Mouse (Mus musculus): ENCODE results near the gene Atg5. TPM values are rescaled to one million over a fixed set of nuclear protein-coding genes. Genes with fewer than 3 reads are reported as not detected.
A peak's percentile ranks its signal among the peaks of the same experiment; 100 is the strongest.
"Not testable (repeated sequence)": the region's sequence is repeated elsewhere in the genome, so short reads cannot be mapped to it uniquely, and the experiment has no call there.

Atg5 gene
- 12.7 TPM for polyA plus RNA-seq (2012; fragmentation: generic; extraction: Trizol)

DNA sequence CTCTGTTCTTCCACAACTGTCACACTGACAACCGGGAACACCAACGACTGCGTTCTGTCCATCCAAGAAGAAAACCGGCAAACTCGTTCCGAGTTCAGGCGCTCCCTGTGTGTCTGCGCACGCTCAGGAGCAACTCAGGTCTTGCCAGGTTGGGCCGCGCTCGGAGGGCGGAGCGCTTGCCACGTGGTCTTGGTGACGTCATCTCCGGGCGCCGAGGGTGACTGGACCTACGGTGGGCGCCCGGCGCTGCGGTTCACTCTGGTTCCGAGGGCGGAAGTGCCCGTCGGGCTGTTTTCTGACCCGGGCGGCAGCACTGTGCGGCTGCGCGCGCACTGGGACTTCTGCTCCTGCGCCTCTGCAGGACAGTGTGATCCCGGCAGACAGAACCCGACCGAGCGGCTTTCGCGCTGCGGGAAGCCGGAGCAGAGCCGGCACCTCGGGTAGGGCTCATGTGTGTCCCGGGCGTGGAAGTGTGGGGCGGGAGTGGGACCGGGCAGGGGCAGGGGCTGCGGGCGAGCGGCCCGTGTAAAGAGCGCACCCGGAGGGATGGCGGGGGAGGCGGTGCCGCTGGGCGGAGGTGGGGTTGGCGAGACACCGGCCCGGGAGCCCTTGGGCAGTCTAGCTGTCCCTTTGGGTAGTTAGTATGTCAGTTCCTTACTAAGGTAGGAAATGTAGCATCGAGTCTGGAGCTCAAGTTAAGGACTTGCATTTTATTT lies at the start of gene Atg5:
Gene Atg5 (plus strand): TSS at position 214 of the 716 bp plus-strand sequence.
- no peaks in the 10 kb centered on the region for H3K36me3 ChIP-seq (ENCODE audit: control insufficient read depth, insufficient read depth)
- H3K27me3 ChIP-seq (ENCODE audit: control insufficient read depth, insufficient read depth, insufficient read length): no peaks in the 10 kb centered on the region
- peak within 1 kb of the TSS; percentile 53 for H3K4me3 ChIP-seq

GRCm38 (mm10) chr10:44219073-44219472 lies 49.1 kb upstream of the Atg5 start:
- not testable (repeated sequence) for H3K27me3 ChIP-seq (ENCODE audit: control insufficient read depth, insufficient read depth, insufficient read length); H3K36me3 ChIP-seq (ENCODE audit: control insufficient read depth, insufficient read depth); H3K79me2 ChIP-seq (ENCODE audit: control insufficient read depth, insufficient read depth)

More for the DNA sequence above, at the start of gene Atg5:
- Histone ChIP-seq H3K79me2 (ENCODE audit: control insufficient read depth, insufficient read depth) (peaks cover 54% of the 10 kb centered on the region), H3K4me2 (ENCODE audit: low read depth) (peak within 1 kb of the TSS; percentile 98), H3ac (ENCODE audit: control insufficient read depth, insufficient read length) (peak within 1 kb of the TSS; percentile 42)
- no peak for TF ChIP-seq REST (IDR thresholded peaks at IDR 0.05; ENCODE audit: insufficient read depth, insufficient read length)
- TF ChIP-seq POLR2AphosphoS2 (IDR thresholded peaks at IDR 0.05; ENCODE audit: insufficient read length, low read depth): peak; percentile 91
- no peak for TF ChIP-seq TCF12 (IDR thresholded peaks at IDR 0.05; ENCODE audit: insufficient read depth, poor library complexity, severe bottlenecking)
- TF ChIP-seq MYOD1 (IDR thresholded peaks at IDR 0.05; ENCODE audit: control insufficient read depth in 1 of 3, insufficient read length in 2 of 3, low read depth in 2 of 3): no peak
- peak; percentile 95 for TF ChIP-seq USF1 (IDR thresholded peaks at IDR 0.05; ENCODE audit: low read depth)
- TF ChIP-seq MYOG (IDR thresholded peaks at IDR 0.05; ENCODE audit: control insufficient read depth in 1 of 3, insufficient read depth in 1 of 3, insufficient read length in 2 of 3, low read depth in 2 of 3): peak in 1 of 3 experiments; percentile 47
- TF ChIP-seq MAX (IDR thresholded peaks at IDR 0.05; ENCODE audit: low read depth): no peak
- peak; percentile 78 for TF ChIP-seq SRF (IDR thresholded peaks at IDR 0.05; ENCODE audit: control insufficient read depth, insufficient read length, low read depth)
- no peak for TF ChIP-seq TCF3 (IDR thresholded peaks at IDR 0.05; ENCODE audit: insufficient read length, low read depth)
- peak; percentile 86 for TF ChIP-seq POLR2A (IDR thresholded peaks at IDR 0.05; ENCODE audit: insufficient read length, low read depth)
- TF ChIP-seq E2F4 (IDR thresholded peaks at IDR 0.05; ENCODE audit: insufficient read depth): no peak
- TF ChIP-seq CEBPB (IDR thresholded peaks at IDR 0.05; ENCODE audit: insufficient read depth, poor library complexity, severe bottlenecking): no peak

DNA sequence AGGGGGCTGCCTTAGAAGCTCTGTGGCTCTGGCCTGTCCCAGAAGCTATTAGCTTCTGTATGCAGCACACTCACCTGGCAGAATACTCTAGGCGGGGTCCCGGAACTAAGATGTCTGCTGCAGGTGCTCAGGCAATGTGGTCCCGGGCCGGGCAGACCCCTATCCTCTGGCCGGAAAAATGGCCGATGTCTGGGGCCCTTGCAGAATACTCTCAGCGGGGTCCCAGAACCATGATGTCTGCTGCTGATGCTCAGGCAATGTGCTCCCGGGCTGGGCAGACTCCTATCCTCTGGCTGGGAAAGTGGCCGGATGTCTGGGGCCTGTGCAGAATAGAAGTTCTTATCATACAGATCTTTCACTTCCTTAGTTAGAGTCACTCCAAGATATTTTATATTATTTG lies 43.8 kb upstream of the Atg5 start:
- TF ChIP-seq E2F4 (IDR thresholded peaks at IDR 0.05; ENCODE audit: insufficient read depth) (no peak), SRF (IDR thresholded peaks at IDR 0.05; ENCODE audit: control insufficient read depth, insufficient read length, low read depth) (no peak), TCF3 (IDR thresholded peaks at IDR 0.05; ENCODE audit: insufficient read length, low read depth) (no peak), CEBPB (IDR thresholded peaks at IDR 0.05; ENCODE audit: insufficient read depth, poor library complexity, severe bottlenecking) (no peak)
- H3ac ChIP-seq (ENCODE audit: control insufficient read depth, insufficient read length): no peak overlapping the region
- no peaks in the 10 kb centered on the region for H3K27me3 ChIP-seq (ENCODE audit: control insufficient read depth, insufficient read depth, insufficient read length)
- no peak overlapping the region for H3K4me2 ChIP-seq (ENCODE audit: low read depth)
- H3K4me3 ChIP-seq: no peak overlapping the region
- no peaks in the 10 kb centered on the region for H3K79me2 ChIP-seq (ENCODE audit: control insufficient read depth, insufficient read depth)
- H3K36me3 ChIP-seq (ENCODE audit: control insufficient read depth, insufficient read depth): no peaks in the 10 kb centered on the region

More at GRCm38 (mm10) chr10:44219073-44219472, 49.1 kb upstream of the Atg5 start:
- not testable (repeated sequence) for H3K4me3 ChIP-seq; H3K4me2 ChIP-seq (ENCODE audit: low read depth); H3ac ChIP-seq (ENCODE audit: control insufficient read depth, insufficient read length)

GRCm38 (mm10) chr10:44233351-44233750 lies 34.8 kb upstream of the Atg5 start:
- H3K27me3 ChIP-seq (ENCODE audit: control insufficient read depth, insufficient read depth, insufficient read length); H3K4me3 ChIP-seq; H3K79me2 ChIP-seq (ENCODE audit: control insufficient read depth, insufficient read depth); H3K36me3 ChIP-seq (ENCODE audit: control insufficient read depth, insufficient read depth); H3K4me2 ChIP-seq (ENCODE audit: low read depth); H3ac ChIP-seq (ENCODE audit: control insufficient read depth, insufficient read length): not testable (repeated sequence)

DNA sequence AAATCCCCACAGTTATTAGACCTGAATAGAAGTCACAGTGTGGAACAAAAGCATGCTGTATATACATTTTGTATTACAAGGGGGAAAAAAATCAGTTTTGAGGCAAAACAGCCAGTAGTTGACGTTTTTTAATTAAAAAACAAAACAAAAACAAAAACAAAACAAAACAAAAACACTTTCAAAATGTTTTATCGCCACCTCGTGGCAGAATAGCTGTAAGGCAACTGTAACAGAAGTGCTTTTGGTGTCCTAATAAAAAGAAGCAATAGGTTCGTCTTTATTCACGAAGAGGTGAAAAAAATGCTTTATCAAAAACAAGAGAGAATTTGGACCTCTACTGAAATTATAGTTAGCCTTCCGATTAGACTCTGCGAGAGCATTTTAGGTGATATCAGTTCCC lies 32.9 kb upstream of the Atg5 start:
- H3K4me2 ChIP-seq (ENCODE audit: low read depth): peak overlapping the region; percentile 44
- not testable (repeated sequence) for H3K79me2 ChIP-seq (ENCODE audit: control insufficient read depth, insufficient read depth); H3ac ChIP-seq (ENCODE audit: control insufficient read depth, insufficient read length); H3K36me3 ChIP-seq (ENCODE audit: control insufficient read depth, insufficient read depth); H3K4me3 ChIP-seq; H3K27me3 ChIP-seq (ENCODE audit: control insufficient read depth, insufficient read depth, insufficient read length)

DNA sequence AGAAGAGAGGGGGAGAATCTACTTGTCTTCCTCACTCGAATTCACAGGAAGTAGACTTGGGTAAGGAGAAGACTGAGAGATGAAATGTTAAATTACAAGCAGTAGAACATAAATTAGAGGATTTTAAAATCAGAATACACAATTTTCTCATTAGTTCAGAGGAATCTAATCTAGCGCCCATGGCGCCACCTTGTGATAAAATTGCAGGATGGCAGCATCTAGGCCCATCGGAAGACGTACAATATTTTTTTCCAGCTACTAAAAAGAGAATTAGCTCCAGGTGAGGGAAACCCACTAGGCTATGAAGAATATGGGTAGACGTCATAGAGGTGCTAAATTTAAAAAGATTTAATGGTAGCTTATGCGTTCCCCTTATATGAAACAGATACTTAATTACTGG lies 11.5 kb upstream of the Atg5 start:
- H3K4me3 ChIP-seq: no peak overlapping the region
- no peaks in the 10 kb centered on the region for H3K36me3 ChIP-seq (ENCODE audit: control insufficient read depth, insufficient read depth)
- no peaks in the 10 kb centered on the region for H3K79me2 ChIP-seq (ENCODE audit: control insufficient read depth, insufficient read depth)
- H3K27me3 ChIP-seq (ENCODE audit: control insufficient read depth, insufficient read depth, insufficient read length): no peaks in the 10 kb centered on the region
- H3ac ChIP-seq (ENCODE audit: control insufficient read depth, insufficient read length): no peak overlapping the region
- H3K4me2 ChIP-seq (ENCODE audit: low read depth): no peak overlapping the region
- TF ChIP-seq SRF (IDR thresholded peaks at IDR 0.05; ENCODE audit: control insufficient read depth, insufficient read length, low read depth) (no peak), MYOD1 (IDR thresholded peaks at IDR 0.05; ENCODE audit: control insufficient read depth in 1 of 3, insufficient read length in 2 of 3, low read depth in 2 of 3) (no peak), MAX (IDR thresholded peaks at IDR 0.05; ENCODE audit: low read depth) (no peak), E2F4 (IDR thresholded peaks at IDR 0.05; ENCODE audit: insufficient read depth) (no peak), REST (IDR thresholded peaks at IDR 0.05; ENCODE audit: insufficient read depth, insufficient read length) (no peak)

Data from myocyte (in vitro differentiated cells).